In genomic region chr11:75220115-75220514, GRCm38 (mm10) we compare ENCODE assay signal across 8 mouse cellular contexts. TPM values are rescaled to one million over a fixed set of nuclear protein-coding genes. Genes with fewer than 3 reads are reported as not detected.
DNase-seq lines count a peak whose midpoint lies in the region; ATAC-seq and TF ChIP-seq lines count a peak whose summit lies in the region.
"Had no signal": no experiment of that assay in that cellular context is flagged by ENCODE, and none has a peak within 500 bp of the region (broad histone marks: within the 10 kb centered on the region; RNA-seq: fewer than 3 reads in every experiment).

No protein-coding gene starts in this region.

- no peak overlapping the region for H3K9ac ChIP-seq in kidney, embryonic 15.5 days

- WGBS in kidney, adult 2 months, result 42% methylated on average over 9 of the region's 9 CpGs
- 44% methylated on average over 9 of the region's 9 CpGs for WGBS in kidney, embryonic 15.5 days

- H3K27me3 ChIP-seq in kidney, adult 2 months (replicated peaks; ENCODE audit: control insufficient read depth, insufficient read depth, low read length), result no peaks in the 10 kb centered on the region
- H3K27me3 ChIP-seq in kidney, embryonic 15.5 days, result no peaks in the 10 kb centered on the region

- H3K4me1 ChIP-seq in kidney, adult 2 months (ENCODE audit: control insufficient read depth, insufficient read depth, low read length), result peaks cover 12% of the 10 kb centered on the region
- peaks cover 27% of the 10 kb centered on the region for H3K4me1 ChIP-seq in kidney, embryonic 15.5 days

- DNase-seq in kidney, adult 2 months, result peak; percentile 32
- peak; percentile 33 to 45 for DNase-seq in urinary bladder, postnatal 36 days (ENCODE audit: low spot score in 2 of 2)
- DNase-seq in urinary bladder, postnatal 4 days (ENCODE audit: low spot score in 2 of 2), result no peak
- DNase-seq in layer of hippocampus, adult 2 months (ENCODE audit: low spot score in 2 of 2), result peak; percentile 60 to 66
- DNase-seq: thymus, postnatal 36 days had no signal

- no peak overlapping the region for H3K4me3 ChIP-seq in kidney, adult 2 months (ENCODE audit: insufficient read depth, low read depth, low read length)
- no peak overlapping the region for H3K4me3 ChIP-seq in kidney, embryonic 15.5 days (replicated peaks)
- peak overlapping the region; percentile 5; the same call in 1 of the 2 replicates for H3K4me3 ChIP-seq in layer of hippocampus, adult 2 months

- H3K4me2 ChIP-seq in kidney, embryonic 15.5 days, result no peak overlapping the region

- no peak for TF ChIP-seq CTCF in kidney, adult 2 months (conservative IDR thresholded peaks at IDR 0.05; ENCODE audit: insufficient read depth, insufficient read length, low read depth, low read length)
- TF ChIP-seq CTCF in layer of hippocampus, adult 2 months (conservative IDR thresholded peaks at IDR 0.05), result no peak

- no peaks in the 10 kb centered on the region for H3K9me3 ChIP-seq in kidney, embryonic 15.5 days (replicated peaks)

- no peaks in the 10 kb centered on the region for H3K36me3 ChIP-seq in kidney, adult 2 months (ENCODE audit: control insufficient read depth, insufficient read depth, low read length)
- no peaks in the 10 kb centered on the region for H3K36me3 ChIP-seq in kidney, embryonic 15.5 days

- H3K27ac ChIP-seq in kidney, adult 2 months (ENCODE audit: insufficient read depth, low read depth, low read length), result no peak overlapping the region
- no peak overlapping the region for H3K27ac ChIP-seq in kidney, embryonic 15.5 days
- peak overlapping the region; percentile 71 for H3K27ac ChIP-seq in layer of hippocampus, adult 2 months

- ATAC-seq in kidney, embryonic 15.5 days (replicated peaks; ENCODE audit: low FRiP score), result no peak
- no peak for ATAC-seq in granulocyte monocyte progenitor cell, adult 5-6 weeks (replicated peaks; ENCODE audit: poor library complexity, severe bottlenecking)
- no peak for ATAC-seq in CD4-positive, CD25-positive, alpha-beta regulatory T cell, adult 4 months

- no peak for TF ChIP-seq POLR2A in kidney, adult 2 months (IDR thresholded peaks at IDR 0.05; ENCODE audit: low read depth, low read length)

RNA-seq across cellular contexts. Expression of gene Rtn4rl1, which starts 26.5 kb away (rescaled TPM):
- 11.3 and 12.7 TPM in 2 replicates for polyA plus RNA-seq in kidney, adult 2 months (2012; rRNA removed)
- polyA plus RNA-seq in kidney, embryonic 15.5 days (2015; fragmentation: Nextera tagmentation; extraction: Ambion mirVana), result 3.4 and 3.6 TPM in 2 replicates
- 100 to 1,000 TPM; 104 to 110 TPM for total RNA-seq in layer of hippocampus, adult 2 months (2021)
- 0.37 and 1.0 TPM in 2 replicates for total RNA-seq in granulocyte monocyte progenitor cell, adult 5-6 weeks (2014; fragmentation: Nextera tagmentation)
- total RNA-seq in granulocyte monocyte progenitor cell, adult 5-6 weeks (2017), result 0.15 TPM in 1 of 2 replicates, not detected in the other
- polyA plus RNA-seq in CD4-positive, CD25-positive, alpha-beta regulatory T cell, adult 4 months (2017; shearing (Covaris generic)), result 1 to 10 TPM; 1.5 to 1.8 TPM

RNA-seq across cellular contexts. Expression of gene Dph1, which starts 29.1 kb away (rescaled TPM):
- 40.2 and 46.7 TPM in 2 replicates for polyA plus RNA-seq in kidney, adult 2 months (2012; rRNA removed)
- polyA plus RNA-seq in kidney, embryonic 15.5 days (2015; fragmentation: Nextera tagmentation; extraction: Ambion mirVana), result 24.6 and 26.3 TPM in 2 replicates
- total RNA-seq in layer of hippocampus, adult 2 months (2021), result 10 to 100 TPM; 30.7 to 31.4 TPM
- 7.6 and 17.1 TPM in 2 replicates for total RNA-seq in granulocyte monocyte progenitor cell, adult 5-6 weeks (2014; fragmentation: Nextera tagmentation)
- 8.9 and 10.6 TPM in 2 replicates for total RNA-seq in granulocyte monocyte progenitor cell, adult 5-6 weeks (2017)
- polyA plus RNA-seq in CD4-positive, CD25-positive, alpha-beta regulatory T cell, adult 4 months (2017; shearing (Covaris generic)), result 10 to 100 TPM; 11.0 to 20.6 TPM

RNA-seq across cellular contexts. Expression of gene Ovca2, which starts 41.5 kb away (rescaled TPM):
- polyA plus RNA-seq in kidney, adult 2 months (2012; rRNA removed), result 18.6 and 33.7 TPM in 2 replicates
- 25.3 and 27.0 TPM in 2 replicates for polyA plus RNA-seq in kidney, embryonic 15.5 days (2015; fragmentation: Nextera tagmentation; extraction: Ambion mirVana)
- 10 to 100 TPM; 19.3 to 22.4 TPM for total RNA-seq in layer of hippocampus, adult 2 months (2021)
- 17.1 and 20.1 TPM in 2 replicates for total RNA-seq in granulocyte monocyte progenitor cell, adult 5-6 weeks (2014; fragmentation: Nextera tagmentation)
- total RNA-seq in granulocyte monocyte progenitor cell, adult 5-6 weeks (2017), result 16.1 and 16.4 TPM in 2 replicates
- polyA plus RNA-seq in CD4-positive, CD25-positive, alpha-beta regulatory T cell, adult 4 months (2017; shearing (Covaris generic)), result 10 to 100 TPM; 19.2 to 29.4 TPM

RNA-seq across cellular contexts. Expression of gene Hic1, which starts 50.8 kb away (rescaled TPM):
- 8.6 and 12.6 TPM in 2 replicates for polyA plus RNA-seq in kidney, adult 2 months (2012; rRNA removed)
- 24.3 and 25.9 TPM in 2 replicates for polyA plus RNA-seq in kidney, embryonic 15.5 days (2015; fragmentation: Nextera tagmentation; extraction: Ambion mirVana)
- total RNA-seq in layer of hippocampus, adult 2 months (2021), result 1 to 10 TPM; 3.8 to 3.9 TPM
- total RNA-seq in granulocyte monocyte progenitor cell, adult 5-6 weeks (2014; fragmentation: Nextera tagmentation), result not detected in 2 replicates
- total RNA-seq in granulocyte monocyte progenitor cell, adult 5-6 weeks (2017), result not detected in 2 replicates
- under 1 TPM in 1 of 2 experiments, not detected in 1; 0.36 TPM for polyA plus RNA-seq in CD4-positive, CD25-positive, alpha-beta regulatory T cell, adult 4 months (2017; shearing (Covaris generic))

Comparison
In these comparisons a context has a peak if more than half of its experiments do, and no peak if none do; other contexts are left out.
1. DNase-seq: peak in kidney, adult 2 months (single experiment), urinary bladder, postnatal 36 days (2 of 2) and layer of hippocampus, adult 2 months (2 of 2); none in urinary bladder, postnatal 4 days (0 of 2).